Comparison of ENCODE assay signal across 15 mouse cellular contexts in the genomic region with DNA sequence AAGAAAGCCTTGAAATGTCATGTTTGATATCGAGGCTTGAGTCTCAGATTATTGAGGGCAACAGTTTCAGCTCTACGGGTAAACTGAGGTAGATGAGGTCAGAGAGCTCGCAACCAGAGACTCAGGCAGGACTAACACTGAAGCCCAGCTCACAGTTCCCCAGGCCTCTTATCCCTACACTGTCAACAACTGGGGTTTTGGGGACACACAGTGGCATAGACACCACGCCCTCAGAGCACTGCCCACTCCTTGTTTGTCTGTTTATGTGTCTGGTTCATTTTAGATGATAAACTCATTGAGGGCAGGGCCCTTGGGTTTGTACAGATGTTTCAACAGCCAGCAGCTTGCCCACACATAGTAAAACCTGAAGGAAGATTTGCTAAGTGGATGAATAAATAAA.
"Had no signal": no experiment of that assay in that cellular context is flagged by ENCODE, and none has a peak within 500 bp of the region (broad histone marks: within the 10 kb centered on the region; RNA-seq: fewer than 3 reads in every experiment).

No protein-coding gene starts in this region.

- DNase-seq: kidney, adult 11 months; layer of hippocampus, adult 9-11 months; left cerebral cortex, postnatal 4 days; right cerebral cortex, adult 18-20 months; right cerebral cortex, postnatal 14 days; right cerebral cortex, postnatal 4 days; thymus, postnatal 25 days had no signal

- H3K27ac ChIP-seq: intestine, embryonic 15.5 days; layer of hippocampus, adult 2 months; left cerebral cortex, adult 2 months; limb, embryonic 12.5 days; limb, embryonic 15.5 days; lung, embryonic 15.5 days had no signal

- H3K4me1 ChIP-seq: intestine, embryonic 15.5 days; limb, embryonic 12.5 days; limb, embryonic 15.5 days; lung, embryonic 15.5 days had no signal

- H3K27me3 ChIP-seq: intestine, embryonic 15.5 days; limb, embryonic 12.5 days; limb, embryonic 15.5 days; lung, embryonic 15.5 days had no signal

- H3K36me3 ChIP-seq: intestine, embryonic 15.5 days; limb, embryonic 12.5 days; limb, embryonic 15.5 days; lung, embryonic 15.5 days had no signal

- H3K9ac ChIP-seq: intestine, embryonic 15.5 days; limb, embryonic 15.5 days; lung, embryonic 15.5 days had no signal

- H3K9me3 ChIP-seq: intestine, embryonic 15.5 days; limb, embryonic 12.5 days; limb, embryonic 15.5 days; lung, embryonic 15.5 days; megakaryocyte, embryonic 14.5 days had no signal

- H3K4me3 ChIP-seq: intestine, embryonic 15.5 days; layer of hippocampus, adult 2 months; left cerebral cortex, adult 2 months; limb, embryonic 12.5 days; limb, embryonic 15.5 days; lung, embryonic 15.5 days had no signal

- H3K4me2 ChIP-seq: intestine, embryonic 15.5 days; limb, embryonic 12.5 days; limb, embryonic 15.5 days; lung, embryonic 15.5 days; midbrain, embryonic 11.5 days had no signal
